Mouse (Mus musculus): ENCODE results near the gene Ramp2.
A peak's percentile ranks its signal among the peaks of the same experiment; 100 is the strongest.

The Ramp2 gene

DNA sequence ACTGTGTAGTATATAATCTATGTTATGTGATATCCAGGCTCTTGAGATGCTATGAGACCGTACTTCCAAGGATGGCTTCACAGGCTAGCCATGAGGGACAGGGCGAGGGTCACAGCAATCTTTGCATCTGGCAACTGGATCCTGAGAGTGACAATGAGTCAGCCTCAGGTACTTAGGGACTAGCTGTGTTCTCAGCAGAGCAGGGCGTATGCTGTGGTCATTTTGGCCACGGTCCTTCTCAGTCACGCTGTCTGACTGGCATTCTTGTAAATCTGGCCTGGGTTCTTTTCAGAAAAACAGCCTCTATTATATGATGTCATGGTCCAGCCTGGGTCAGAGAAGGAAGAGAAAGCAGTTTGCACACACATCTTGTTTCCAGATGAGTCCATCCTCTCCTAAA lies 9.0 kb upstream of the Ramp2 start:
- no peak for DNase-seq

DNA sequence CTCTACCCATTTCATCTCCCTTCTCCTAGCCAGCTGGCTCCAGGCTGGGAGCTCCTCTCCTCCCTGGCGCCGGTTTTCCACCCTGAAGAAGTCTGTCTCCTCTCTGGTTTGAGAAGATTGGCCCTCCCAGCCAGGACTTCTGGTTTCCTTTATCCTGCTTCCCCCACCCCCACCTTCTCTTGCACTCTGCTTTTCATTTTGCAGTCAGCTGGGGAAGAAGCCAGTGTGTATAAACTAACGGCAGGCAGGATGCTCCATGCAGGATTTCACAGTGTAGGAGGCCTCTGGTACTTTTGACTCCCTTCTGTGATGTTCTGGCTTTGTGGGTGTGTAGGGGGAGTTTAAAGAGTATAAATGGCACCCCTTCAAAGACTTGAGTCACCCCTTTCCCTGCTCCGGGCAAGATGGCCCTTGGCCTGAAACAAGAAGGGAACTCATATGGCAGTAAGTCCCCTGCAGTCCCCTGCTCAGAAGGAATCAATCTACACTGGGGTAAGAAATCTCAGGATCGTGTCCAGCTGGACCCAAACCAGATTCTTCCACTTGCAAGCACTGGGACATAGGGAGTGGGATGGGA lies 7.7 kb upstream of the Ramp2 start:
- peak; percentile 69 for DNase-seq

DNA sequence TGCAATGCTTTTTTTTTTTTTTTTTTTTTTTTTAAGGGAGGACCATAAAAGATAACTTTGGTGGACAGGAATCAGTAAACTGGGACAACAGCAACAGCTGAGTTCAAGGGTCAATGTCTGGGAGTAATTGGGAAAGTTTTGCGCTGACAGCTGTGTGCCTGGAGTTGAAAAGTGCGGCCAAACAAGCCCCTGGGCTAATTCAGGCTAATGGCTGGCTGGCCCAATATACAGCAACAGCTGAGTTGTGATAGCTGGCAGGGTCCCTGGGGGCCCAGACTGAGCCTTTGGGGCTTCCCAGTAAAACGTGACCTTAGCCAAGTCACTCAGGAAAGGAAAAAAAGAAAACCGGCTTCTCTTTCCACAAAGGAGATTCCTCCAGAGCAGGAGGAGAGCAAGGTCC lies 757 bp upstream of the Ramp2 start:
- DNase-seq = no peak

DNA sequence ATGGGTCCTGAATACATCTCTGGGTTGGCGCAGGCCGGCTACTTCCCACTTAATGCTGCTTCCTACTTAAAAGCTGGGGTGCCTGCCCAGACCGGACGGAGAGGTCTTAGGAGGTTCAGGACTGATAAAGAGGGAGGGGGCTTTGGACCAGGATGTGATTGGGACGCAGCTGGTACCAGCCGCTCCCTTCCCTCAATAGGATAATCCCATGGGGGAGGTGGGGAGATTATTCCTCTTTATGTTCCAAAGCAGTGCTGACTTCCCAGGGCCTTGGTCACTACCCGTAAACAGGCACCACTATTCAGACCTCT lies 829 bp downstream of the Ramp2 start:
- DNase-seq = no peak

DNA sequence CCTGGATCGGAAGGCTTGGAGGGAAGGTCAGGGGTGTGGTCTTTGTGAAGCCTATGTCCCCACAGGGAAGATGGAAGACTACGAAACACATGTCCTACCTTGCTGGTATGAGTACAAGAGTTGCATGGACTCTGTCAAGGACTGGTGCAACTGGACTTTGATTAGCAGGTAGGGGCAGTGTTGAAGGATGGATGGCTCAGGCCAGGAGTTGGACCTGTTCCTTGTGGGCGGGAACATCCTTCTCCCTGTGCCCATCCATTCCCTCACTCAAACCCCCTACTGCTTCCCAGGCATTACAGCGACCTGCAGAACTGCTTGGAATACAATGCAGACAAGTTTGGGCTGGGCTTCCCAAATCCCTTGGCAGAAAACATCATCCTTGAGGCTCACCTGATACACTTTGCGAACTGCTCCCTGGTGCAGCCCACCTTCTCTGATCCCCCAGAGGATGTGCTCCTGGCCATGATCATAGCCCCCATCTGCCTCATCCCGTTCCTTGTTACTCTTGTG lies 1.7 kb downstream of the Ramp2 start:
- no peak for DNase-seq

DNA sequence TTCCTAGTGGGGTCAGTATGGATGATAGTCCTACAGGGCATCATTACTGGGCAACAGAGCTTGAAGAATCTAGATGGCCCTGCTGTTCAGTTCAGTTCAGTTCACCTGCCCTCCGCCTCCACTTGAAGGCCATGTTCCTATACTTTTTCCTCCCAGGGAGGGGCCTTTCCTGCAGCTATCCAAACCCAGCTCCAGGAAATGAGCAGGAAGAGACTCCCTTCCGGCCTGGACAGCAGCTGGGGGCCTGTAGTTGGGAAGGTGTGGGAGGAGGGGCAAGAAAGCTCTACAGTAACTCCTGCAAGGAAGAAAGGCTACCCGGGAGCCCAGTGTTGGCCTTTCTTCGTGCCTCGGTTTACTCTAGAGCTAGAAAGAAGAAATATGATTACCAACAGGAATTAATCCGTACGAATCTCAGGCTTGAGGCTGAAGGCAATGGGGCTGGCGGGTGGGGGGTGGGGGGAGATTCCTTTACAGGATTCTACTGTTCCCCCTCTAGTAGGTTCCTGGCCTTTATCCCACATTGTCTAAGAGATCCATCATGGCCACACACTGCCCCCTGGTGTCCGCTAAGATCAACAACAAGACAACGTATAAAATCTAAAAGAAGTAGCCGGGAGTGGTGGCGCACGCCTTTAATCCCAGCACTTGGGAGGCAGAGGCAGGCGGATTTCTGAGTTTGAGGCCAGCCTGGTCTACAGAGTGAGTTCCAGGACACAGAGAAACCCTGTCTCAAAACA lies 2.6 kb downstream of the Ramp2 start:
- DNase-seq = peak; percentile 85

DNA sequence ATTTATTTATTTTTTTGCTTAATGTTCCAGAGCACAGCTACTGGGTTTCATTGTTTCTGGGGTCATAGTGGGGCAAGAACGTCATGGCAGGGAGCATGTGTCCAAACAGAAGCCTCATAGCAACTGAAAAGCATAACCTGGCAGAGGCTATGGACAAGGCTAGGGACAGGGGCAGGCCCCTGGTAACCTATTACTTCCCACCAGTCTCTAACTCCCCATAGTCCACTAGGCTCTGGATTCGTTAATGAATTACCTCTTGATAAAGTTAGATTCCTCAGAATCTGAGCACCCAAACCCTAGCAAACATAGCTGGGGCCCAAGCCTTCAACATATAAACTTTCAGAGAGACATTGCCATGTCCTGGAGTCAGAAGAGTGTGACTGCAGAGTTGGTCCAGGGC lies 5.2 kb downstream of the Ramp2 start:
- DNase-seq = no peak

DNA sequence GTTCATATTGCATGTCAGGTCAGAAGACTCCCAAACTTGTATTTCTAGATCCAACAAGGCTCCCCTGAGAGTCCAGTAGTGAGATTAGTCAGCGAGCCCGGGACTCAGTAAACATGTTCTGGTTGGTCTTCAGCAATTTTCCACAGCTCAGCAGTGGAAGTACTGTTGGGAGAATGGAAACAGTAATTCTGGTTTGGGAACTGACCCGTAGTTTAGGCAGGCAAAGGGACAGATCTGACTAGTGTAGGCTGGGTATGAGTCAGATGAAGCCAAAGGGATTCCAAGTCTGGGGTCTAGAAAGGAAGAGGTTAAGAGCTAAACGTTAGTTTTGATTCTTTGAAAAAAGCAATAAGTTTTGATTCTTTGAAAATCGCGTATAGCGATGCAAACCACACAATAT lies 7.1 kb downstream of the Ramp2 start:
- no peak for DNase-seq

DNA sequence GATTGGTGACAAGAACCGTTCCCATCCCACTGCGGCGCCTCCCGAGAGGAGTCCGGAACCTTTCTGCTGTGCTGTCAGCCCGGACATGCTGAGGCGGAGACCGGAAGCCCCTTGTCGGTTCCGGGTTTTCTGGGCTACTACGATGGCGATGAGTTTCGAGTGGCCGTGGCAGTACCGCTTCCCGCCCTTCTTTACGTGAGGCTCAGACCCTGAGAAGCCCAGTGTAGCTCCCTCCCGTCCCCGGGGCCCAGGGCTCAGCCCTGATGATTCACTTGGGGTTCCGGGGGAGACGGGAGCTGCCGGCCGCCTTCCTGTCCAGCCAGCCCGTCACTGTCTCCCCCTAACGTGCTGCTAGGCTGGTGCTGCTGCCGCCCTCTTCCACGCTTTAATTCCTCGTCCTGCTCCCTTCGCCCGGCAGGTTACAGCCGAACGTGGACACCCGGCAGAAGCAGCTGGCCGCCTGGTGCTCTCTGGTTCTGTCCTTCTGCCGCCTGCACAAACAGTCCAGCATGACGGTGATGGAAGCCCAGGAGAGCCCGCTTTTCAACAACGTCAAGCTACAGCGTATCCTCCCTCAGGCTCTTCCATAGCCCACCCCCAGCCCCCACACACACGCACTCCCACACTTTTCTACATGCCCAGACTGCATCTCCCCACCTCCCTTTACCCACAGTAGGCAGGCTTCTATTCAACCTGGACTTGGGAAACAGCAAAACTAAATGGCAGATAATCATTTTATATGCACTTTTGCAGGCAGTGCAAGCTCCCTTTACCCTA lies 8.0 kb downstream of the Ramp2 start, which contains the start of gene Vps25:
TSS of gene Vps25 (plus strand) at position 95 of the 777 bp plus-strand sequence.
- peak; percentile 80 for DNase-seq

DNA sequence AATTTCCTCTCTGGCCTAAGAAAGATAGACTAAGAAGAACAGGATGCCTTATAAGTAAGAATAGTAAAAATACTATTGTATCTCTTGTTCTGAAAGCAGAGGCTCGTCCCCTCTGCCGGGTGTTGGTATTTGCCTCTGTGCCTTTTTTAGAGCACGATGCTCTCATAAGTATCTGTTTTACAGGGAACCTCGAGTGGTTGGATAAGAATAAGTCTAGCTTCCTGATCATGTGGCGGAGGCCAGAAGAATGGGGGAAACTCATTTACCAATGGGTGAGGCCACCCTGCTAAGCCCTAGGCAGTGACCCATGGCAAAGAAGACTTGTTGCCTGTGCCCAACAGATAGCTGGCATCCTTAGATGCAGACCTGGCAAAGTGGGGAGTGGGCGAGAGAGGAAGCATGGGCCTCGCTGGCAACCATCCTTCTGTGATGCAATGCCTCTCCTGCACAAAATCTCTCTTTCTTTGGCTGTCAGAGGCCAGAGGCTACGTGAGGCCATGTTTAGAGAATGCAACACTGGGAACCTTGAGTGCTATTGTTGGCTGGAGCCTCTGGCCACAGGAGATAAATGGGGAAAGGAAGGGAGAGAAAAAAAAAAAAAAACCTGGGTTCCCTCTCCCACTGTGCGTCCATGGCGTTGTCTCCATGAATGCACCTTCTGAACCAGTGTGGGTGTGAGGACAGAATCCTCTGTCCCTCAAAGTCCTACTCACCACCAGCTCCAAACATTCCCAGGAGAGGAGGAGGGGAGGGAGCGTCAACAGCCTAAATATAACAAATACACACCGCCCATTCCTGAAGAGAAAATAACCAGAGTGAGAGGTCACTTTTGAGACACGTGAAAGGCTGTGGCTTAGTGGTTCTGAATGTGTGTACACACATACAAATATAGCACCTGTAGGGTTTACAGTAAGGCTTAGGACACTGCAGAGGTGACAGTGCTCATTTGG lies 10.3 kb downstream of the Ramp2 start:
- no peak for DNase-seq

DNA sequence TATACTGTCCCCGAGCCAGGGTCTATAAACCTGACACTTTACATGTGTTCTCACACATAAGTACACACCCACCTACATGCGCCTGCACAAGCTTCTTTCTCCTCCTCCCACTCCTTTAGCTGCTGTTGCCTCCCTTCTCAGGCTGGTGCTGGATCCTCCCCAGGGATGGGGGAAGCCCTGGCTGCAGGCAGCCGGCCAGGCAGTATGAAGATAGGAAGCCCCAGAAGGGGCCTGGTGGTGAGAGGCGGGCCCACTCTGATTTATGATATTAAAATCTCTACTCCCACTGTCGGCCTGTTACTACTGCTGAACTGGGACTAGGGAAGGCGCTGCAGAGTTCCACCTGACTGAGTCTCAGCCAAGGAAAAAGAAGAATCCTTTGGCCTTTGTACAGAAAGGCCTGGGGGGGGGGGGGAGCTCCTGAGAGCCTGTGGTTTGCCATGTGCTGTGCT lies 13.5 kb downstream of the Ramp2 start:
- DNase-seq = peak; percentile 85

DNA sequence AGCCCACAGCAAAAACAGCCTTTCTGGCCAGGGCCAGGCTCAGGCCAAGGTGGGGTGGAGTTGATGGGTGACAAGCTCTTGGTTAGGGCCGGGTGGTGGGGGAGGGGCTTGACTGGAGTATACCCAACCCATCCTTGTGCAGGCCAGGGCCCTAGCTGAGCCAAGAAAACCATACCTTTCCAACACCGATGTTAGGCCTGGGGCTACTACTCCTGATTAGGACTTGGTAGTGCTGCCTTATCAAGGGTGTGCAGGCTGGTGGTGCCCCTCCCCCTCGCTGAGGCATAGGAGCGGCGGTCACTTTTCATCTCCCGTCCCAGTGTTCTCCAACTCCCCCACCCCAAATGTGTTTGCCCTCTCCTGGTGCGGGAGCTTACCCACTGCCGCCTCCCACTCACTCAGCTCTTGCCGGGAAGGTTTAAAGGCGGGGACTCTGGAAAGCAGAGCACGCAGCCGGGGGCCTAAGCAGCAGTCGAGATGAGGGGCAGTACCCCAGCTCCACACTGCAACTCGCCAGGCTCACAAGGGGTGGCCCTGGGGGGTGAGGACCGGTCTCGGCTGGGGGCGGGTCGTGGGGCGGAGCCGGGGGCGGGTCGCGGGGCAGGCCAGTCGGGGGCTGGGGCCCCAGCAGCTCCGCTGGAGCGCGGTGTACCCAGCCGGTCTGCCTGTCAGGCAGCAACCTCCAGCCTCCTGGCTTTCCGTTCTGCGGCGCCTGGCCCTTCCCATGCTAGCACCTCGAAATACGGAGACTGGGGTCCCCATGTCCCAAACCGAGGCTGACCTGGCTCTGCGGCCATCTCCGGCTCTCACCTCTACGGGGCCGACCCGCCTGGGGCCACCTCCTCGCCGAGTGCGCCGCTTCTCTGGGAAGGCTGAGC lies 14.4 kb downstream of the Ramp2 start, which contains the start of gene Wnk4:
TSS of gene Wnk4 (plus strand) at position 620 of the 878 bp plus-strand sequence.
- DNase-seq = no peak

DNA sequence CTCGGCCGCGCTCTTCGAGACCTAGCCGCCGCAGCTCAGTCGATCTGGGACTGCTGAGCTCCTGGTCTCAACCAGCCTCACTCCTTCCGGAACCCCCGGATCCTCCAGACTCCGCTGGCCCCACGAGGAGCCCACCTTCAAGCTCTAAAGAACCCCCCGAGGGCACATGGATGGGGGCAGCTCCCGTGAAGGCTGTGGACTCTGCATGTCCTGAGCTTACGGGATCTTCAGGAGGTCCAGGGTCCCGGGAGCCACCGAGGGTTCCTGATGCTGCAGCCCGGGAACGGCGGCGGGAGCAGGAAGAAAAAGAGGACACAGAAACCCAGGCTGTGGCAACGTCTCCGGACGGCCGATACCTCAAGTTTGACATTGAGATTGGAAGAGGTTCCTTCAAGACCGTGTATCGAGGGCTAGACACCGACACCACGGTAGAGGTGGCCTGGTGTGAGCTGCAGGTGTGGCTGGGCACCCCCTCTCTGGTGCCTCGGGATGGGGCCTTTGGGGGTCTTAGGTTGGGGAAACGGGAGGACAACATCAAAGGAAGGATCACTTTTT lies 15.1 kb downstream of the Ramp2 start:
- DNase-seq = no peak

DNA sequence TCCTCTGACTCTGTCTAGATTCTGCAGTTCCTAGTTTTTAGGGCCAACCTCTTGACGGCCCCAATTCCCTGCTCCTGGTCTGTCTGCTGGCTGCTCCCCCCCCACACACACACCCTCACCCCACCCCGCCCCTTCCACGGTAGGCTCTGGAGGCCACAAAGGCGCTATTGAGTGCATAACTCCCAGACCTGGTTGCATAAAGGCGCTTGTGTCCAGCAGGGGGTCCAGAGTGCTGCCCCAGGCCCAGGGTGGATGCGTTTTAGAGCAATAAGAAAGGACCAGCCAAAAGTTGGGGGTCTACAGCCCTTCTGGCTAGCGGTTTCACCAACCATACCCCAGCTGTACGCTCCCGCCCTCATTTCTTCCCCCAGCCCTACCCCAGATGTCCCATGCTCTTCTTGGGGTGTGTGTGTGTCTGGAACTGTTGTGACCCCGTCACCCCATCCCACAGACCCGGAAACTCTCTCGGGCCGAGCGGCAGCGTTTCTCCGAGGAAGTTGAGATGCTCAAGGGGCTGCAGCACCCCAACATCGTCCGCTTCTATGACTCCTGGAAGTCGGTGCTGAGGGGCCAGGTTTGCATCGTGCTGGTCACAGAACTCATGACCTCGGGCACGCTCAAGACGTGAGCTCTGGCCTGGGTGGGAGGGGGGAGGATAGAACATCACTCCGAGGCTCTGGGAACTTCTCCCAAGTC lies 16.6 kb downstream of the Ramp2 start:
- DNase-seq = no peak

DNA sequence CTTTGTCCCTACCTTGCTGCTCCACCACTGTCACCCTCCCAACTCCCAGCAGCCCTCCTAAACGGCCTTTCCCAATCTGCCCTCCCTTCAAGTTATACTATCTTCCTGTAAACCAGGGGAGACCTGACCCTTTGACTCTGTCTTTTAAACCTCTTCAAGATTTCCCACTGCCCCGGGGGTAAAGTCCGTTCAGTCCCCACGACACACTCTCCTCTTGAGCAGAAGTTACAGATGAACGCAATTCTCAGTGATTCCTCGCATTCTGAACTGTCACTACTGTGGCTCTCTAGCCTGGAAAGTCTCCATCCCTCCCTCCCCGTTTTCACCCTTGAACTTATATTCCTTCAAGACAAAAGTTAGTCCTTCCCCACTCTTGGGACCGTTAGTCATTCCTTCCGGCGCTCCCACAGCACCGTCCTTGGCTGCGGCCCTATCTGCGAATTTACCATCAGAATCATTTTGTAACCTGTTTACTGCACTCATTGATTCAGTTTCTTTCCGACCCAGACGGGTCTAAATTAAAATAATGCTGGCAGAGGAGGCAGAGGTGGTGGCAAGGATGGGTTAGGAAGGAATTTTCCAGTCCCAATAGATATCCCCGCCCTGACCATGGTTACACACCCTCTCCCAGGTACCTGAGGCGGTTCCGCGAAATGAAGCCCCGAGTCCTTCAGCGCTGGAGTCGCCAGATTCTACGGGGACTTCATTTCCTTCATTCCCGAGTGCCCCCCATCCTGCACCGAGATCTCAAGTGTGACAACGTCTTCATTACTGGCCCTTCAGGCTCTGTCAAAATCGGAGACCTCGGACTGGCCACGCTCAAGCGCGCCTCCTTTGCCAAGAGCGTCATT lies 17.5 kb downstream of the Ramp2 start:
- no peak for DNase-seq

DNA sequence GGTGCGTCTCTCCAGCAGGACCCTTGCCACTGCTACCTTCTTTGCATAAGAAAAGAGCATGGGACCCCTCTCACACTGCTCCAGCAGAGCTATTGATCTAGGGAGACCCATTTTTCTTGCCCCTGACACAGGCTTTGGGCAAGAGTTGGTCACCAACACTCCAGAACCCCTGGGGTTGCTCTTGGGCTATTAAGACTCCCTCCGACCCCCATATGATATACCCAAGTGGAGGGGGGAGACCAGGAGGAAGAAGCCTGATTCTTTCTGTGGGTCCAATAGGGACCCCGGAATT lies 18.1 kb downstream of the Ramp2 start:
- DNase-seq = no peak

DNA sequence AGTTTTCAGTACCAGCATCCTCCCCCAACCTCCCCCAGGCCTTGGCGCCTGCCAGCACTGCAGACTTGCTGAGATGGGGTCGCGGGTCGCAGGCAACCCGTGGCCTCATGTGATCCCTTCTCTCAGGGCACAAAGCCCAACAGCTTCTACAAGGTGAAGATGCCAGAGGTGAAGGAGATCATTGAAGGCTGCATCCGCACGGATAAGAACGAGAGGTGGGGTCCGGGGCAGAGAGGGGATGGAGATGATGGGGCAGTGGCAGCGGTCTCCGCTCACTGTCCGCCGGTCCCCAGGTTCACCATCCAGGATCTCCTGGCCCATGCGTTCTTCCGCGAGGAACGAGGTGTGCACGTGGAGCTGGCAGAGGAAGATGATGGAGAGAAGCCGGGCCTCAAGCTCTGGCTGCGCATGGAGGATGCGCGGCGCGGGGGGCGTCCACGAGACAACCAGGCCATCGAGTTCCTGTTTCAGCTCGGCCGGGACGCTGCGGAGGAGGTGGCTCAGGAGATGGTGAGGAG lies 19.2 kb downstream of the Ramp2 start:
- no peak for DNase-seq

DNA sequence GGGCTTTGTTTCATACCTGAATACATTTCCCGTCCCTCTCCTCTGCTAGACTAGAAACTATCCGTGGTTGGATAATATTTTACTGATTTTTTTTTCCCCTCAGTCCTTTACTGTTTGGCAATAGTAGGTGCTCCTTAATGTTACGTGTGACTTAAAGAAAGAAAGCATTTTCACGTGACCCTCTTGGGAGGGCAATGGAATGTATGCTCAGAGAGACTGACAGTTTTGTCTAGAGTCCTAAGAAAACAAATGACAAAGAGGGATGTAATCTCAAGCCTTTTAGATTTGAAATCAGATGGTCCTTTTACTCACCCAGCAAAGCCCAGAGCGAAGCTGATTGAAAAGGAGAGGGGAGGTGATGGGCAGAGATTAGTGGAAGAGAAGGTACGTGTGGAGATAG lies 20.1 kb downstream of the Ramp2 start:
- DNase-seq = no peak

DNA sequence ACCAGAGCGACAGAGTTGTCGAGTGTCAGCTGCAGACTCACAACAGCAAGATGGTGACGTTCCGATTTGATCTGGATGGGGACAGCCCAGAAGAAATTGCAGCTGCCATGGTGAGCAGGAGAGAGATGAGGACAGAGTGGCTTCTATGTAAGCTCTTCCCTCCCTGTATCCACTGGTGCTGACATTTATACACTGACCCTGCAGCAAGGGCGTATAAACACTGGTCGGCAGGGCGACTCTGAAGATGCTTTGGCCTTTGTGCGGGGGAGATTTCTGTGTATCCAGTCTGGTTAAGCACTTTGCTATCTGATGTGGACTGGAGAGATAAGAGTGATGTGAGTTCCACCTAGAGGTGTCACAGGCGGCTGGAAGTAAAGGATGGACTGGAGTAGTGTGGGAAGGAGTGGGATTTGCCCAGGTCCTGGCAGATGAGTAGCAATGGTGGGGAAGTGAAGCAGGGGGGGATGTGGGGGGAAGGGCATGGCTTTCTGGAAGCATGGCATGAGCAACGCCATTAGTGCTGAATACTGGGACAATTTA lies 23.8 kb downstream of the Ramp2 start:
- DNase-seq = no peak
